Mouse (Mus musculus): ENCODE measurements around the gene Ptprj.

- TF ChIP-seq POLR2A (IDR thresholded peaks at IDR 0.05; ENCODE audit: insufficient read depth, low read depth, low read length) (no peak), CTCF (IDR thresholded peaks at IDR 0.05) (no peak)
Measured at GRCm38 (mm10) chr2:90555744-90556143, 24.7 kb downstream of the Ptprj start.

All from heart, adult 2 months (tissue).